Mouse (Mus musculus): ENCODE data around the gene Elp4.

GRCm38 (mm10) chr2:105730704-105731103, 173.7 kb downstream of the Elp4 start:
- TF ChIP-seq JUND (IDR thresholded peaks at IDR 0.05; ENCODE audit: low read depth, low read length) (no peak), CTCF (IDR thresholded peaks at IDR 0.05 in 2 of 3, conservative IDR thresholded peaks at IDR 0.05 in 1 of 3; ENCODE audit: control insufficient read depth in 1 of 3, insufficient read depth in 1 of 3, low read depth in 2 of 3, low read length in 3 of 3, poor library complexity in 1 of 3, severe bottlenecking in 1 of 3) (no peak), KAT2A (conservative IDR thresholded peaks at IDR 0.05; ENCODE audit: low read depth, low read length) (no peak), CHD2 (IDR thresholded peaks at IDR 0.05; ENCODE audit: low read length) (no peak), MAFK (IDR thresholded peaks at IDR 0.05; ENCODE audit: borderline replicate concordance, low read depth, low read length) (no peak), TBP (IDR thresholded peaks at IDR 0.05; ENCODE audit: low read depth, low read length) (no peak), EP300 (IDR thresholded peaks at IDR 0.05; ENCODE audit: low read depth in 1 of 2, low read length in 2 of 2) (no peak), TCF12 (IDR thresholded peaks at IDR 0.05; ENCODE audit: low read depth, low read length) (no peak)

All from MEL (cell line).